8 mouse cellular contexts compared by ENCODE assay signal in genomic region chr15:79504707-79505452, GRCm38 (mm10). TPM values are rescaled to one million over a fixed set of nuclear protein-coding genes. Genes with fewer than 3 reads are reported as not detected.
DNase-seq lines count a peak whose midpoint lies in the region; ATAC-seq and TF ChIP-seq lines count a peak whose summit lies in the region.

TSS of gene Kcnj4 (minus strand) at chr15:79505241.

- H3K4me1 ChIP-seq in heart, embryonic 10.5 days = peaks cover 57% of the 10 kb centered on the region
- peaks cover 6% of the 10 kb centered on the region for H3K4me1 ChIP-seq in forebrain, embryonic 14.5 days (ENCODE audit: control insufficient read depth, insufficient read depth, low read length)
- peaks cover 18% of the 10 kb centered on the region for H3K4me1 ChIP-seq in limb, embryonic 13.5 days
- 0 out of 2 replicates have a peak, but pooled peaks cover 2% of the 10 kb centered on the region for H3K4me1 ChIP-seq in stomach, embryonic 16.5 days (ENCODE audit: control insufficient read depth, insufficient read depth, low read length)

- peak within 1 kb of the TSS; percentile 76 for H3K4me3 ChIP-seq in heart, embryonic 10.5 days
- H3K4me3 ChIP-seq in C2C12 (ENCODE audit: insufficient read depth, poor library complexity, severe bottlenecking) = no peak within 1 kb of the TSS
- H3K4me3 ChIP-seq in forebrain, embryonic 14.5 days (ENCODE audit: low read depth, low read length) = peak within 1 kb of the TSS; percentile 52
- H3K4me3 ChIP-seq in limb, embryonic 13.5 days = peak within 1 kb of the TSS; percentile 60
- H3K4me3 ChIP-seq in stomach, embryonic 16.5 days (replicated peaks; ENCODE audit: low read length) = peak within 1 kb of the TSS; percentile 62

- no peaks in the 10 kb centered on the region for H3K79me3 ChIP-seq in C2C12 (ENCODE audit: low read depth)

- H3ac ChIP-seq in C2C12 (ENCODE audit: control insufficient read depth, insufficient read length, low read depth) = peak within 1 kb of the TSS; percentile 8

- no peaks in the 10 kb centered on the region for H3K79me2 ChIP-seq in C2C12 (ENCODE audit: control insufficient read depth, insufficient read depth)

- DNase-seq in heart, embryonic 10.5 days (ENCODE audit: low spot score) = no peak
- DNase-seq in heart, adult 18-20 months = no peak
- no peak for DNase-seq in forebrain, embryonic 14.5 days (ENCODE audit: low spot score)
- no peak for DNase-seq in gastrocnemius, postnatal 4 days (ENCODE audit: low spot score in 2 of 2)
- no peak for DNase-seq in kidney, adult 11 months

- peak within 1 kb of the TSS; percentile 85 for H3K27ac ChIP-seq in heart, embryonic 10.5 days
- no peak within 1 kb of the TSS for H3K27ac ChIP-seq in forebrain, embryonic 14.5 days (ENCODE audit: low read depth, low read length)
- H3K27ac ChIP-seq in limb, embryonic 13.5 days = no peak within 1 kb of the TSS
- no peak within 1 kb of the TSS for H3K27ac ChIP-seq in stomach, embryonic 16.5 days (ENCODE audit: low read length)

- no peaks in the 10 kb centered on the region for H3K36me3 ChIP-seq in heart, embryonic 10.5 days
- H3K36me3 ChIP-seq in C2C12 (ENCODE audit: control insufficient read depth, insufficient read depth) = no peaks in the 10 kb centered on the region
- no peaks in the 10 kb centered on the region for H3K36me3 ChIP-seq in forebrain, embryonic 14.5 days (ENCODE audit: control insufficient read depth, insufficient read depth, low read length)
- H3K36me3 ChIP-seq in limb, embryonic 13.5 days = no peaks in the 10 kb centered on the region
- H3K36me3 ChIP-seq in stomach, embryonic 16.5 days (ENCODE audit: control insufficient read depth, insufficient read depth, low read length) = no peaks in the 10 kb centered on the region

- H3K27me3 ChIP-seq in heart, embryonic 10.5 days (ENCODE audit: insufficient read depth, poor library complexity, severe bottlenecking) = peaks cover 99% of the 10 kb centered on the region
- peaks cover 95% of the 10 kb centered on the region for H3K27me3 ChIP-seq in C2C12 (ENCODE audit: control insufficient read depth, insufficient read depth, insufficient read length)
- peaks cover 46% of the 10 kb centered on the region for H3K27me3 ChIP-seq in forebrain, embryonic 14.5 days (replicated peaks; ENCODE audit: control insufficient read depth, insufficient read depth, low read length)
- H3K27me3 ChIP-seq in limb, embryonic 13.5 days = peaks cover 99% of the 10 kb centered on the region
- peaks cover 48% of the 10 kb centered on the region for H3K27me3 ChIP-seq in stomach, embryonic 16.5 days (ENCODE audit: control insufficient read depth, insufficient read depth, low read length)

- no peak for ATAC-seq in forebrain, embryonic 14.5 days
- ATAC-seq in limb, embryonic 13.5 days (ENCODE audit: low FRiP score, low read depth) = no peak
- ATAC-seq in stomach, embryonic 16.5 days (ENCODE audit: insufficient read depth, low FRiP score) = no peak

- TF ChIP-seq CTCF in C2C12 (IDR thresholded peaks at IDR 0.05; ENCODE audit: control insufficient read depth, insufficient read depth, insufficient read length) = no peak

- no peaks in the 10 kb centered on the region for H3K9me3 ChIP-seq in heart, embryonic 10.5 days
- H3K9me3 ChIP-seq in forebrain, embryonic 14.5 days (replicated peaks; ENCODE audit: control insufficient read depth, low read length) = no peaks in the 10 kb centered on the region
- H3K9me3 ChIP-seq in limb, embryonic 13.5 days = no peaks in the 10 kb centered on the region
- H3K9me3 ChIP-seq in stomach, embryonic 16.5 days (replicated peaks; ENCODE audit: control insufficient read depth, low read length) = no peaks in the 10 kb centered on the region

- peak within 1 kb of the TSS; percentile 58 for H3K9ac ChIP-seq in forebrain, embryonic 14.5 days (ENCODE audit: low read length)
- peak within 1 kb of the TSS; percentile 69 for H3K9ac ChIP-seq in limb, embryonic 13.5 days
- H3K9ac ChIP-seq in stomach, embryonic 16.5 days (ENCODE audit: low read length) = peak within 1 kb of the TSS; percentile 70

- peak within 1 kb of the TSS; percentile 99 for H3K4me2 ChIP-seq in forebrain, embryonic 14.5 days (ENCODE audit: low read length)
- H3K4me2 ChIP-seq in limb, embryonic 13.5 days (replicated peaks) = peak within 1 kb of the TSS; percentile 100
- H3K4me2 ChIP-seq in stomach, embryonic 16.5 days (ENCODE audit: low read depth, low read length) = peak within 1 kb of the TSS; percentile 100

- 1% methylated on average over 60 of the region's 60 CpGs for WGBS in heart, embryonic 10.5 days
- 2% methylated on average over 30 of the region's 60 CpGs for WGBS in forebrain, embryonic 14.5 days
- under 1% methylated on average over 60 of the region's 60 CpGs for WGBS in limb, embryonic 13.5 days
- under 1% methylated on average over 60 of the region's 60 CpGs for WGBS in stomach, embryonic 16.5 days

TF ChIP-seq in C2C12, 6 proteins besides CTCF, POLR2A, EP300 and RAD21:
- TF ChIP-seq CEBPB (IDR thresholded peaks at IDR 0.05; ENCODE audit: low read depth) (no peak), MYOG (IDR thresholded peaks at IDR 0.05; ENCODE audit: control insufficient read depth, extremely low read depth, insufficient read length) (no peak), MAX (IDR thresholded peaks at IDR 0.05) (no peak), USF1 (IDR thresholded peaks at IDR 0.05; ENCODE audit: low read depth) (no peak), FOSL1 (IDR thresholded peaks at IDR 0.05; ENCODE audit: insufficient read depth, low read length, poor library complexity, severe bottlenecking) (no peak), MYOD1 (IDR thresholded peaks at IDR 0.05; ENCODE audit: control insufficient read depth, insufficient read length, low read depth) (no peak)

RNA-seq across cellular contexts. Expression of gene Kcnj4, which starts in this region (rescaled TPM):
- 0.06 TPM in 1 of 2 replicates, not detected in the other for polyA plus RNA-seq in heart, embryonic 10.5 days (2016; fragmentation: Nextera tagmentation; extraction: Ambion mirVana)
- 1 to 10 TPM; 1.4 to 1.5 TPM for total RNA-seq in heart, adult 18-20 months (2021)
- 0.14 TPM for polyA plus RNA-seq in C2C12 (2012; fragmentation: generic; extraction: Trizol)
- polyA plus RNA-seq in forebrain, embryonic 14.5 days (2014; fragmentation: Nextera tagmentation; extraction: Ambion mirVana) = 0.18 TPM in 1 of 2 replicates, not detected in the other
- polyA plus RNA-seq in limb, embryonic 13.5 days (2015; fragmentation: Nextera tagmentation; extraction: Ambion mirVana) = not detected in 2 replicates
- not detected in 2 replicates for polyA plus RNA-seq in stomach, embryonic 16.5 days (2015; fragmentation: Nextera tagmentation; extraction: Ambion mirVana)
- total RNA-seq in gastrocnemius, postnatal 4 days (2021) = under 1 TPM in 1 of 2 experiments, not detected in 1; 0.13 TPM
